Mouse (Mus musculus) CD4-positive naive resting alpha-beta T cell, adult 57 days (primary cell): ENCODE data around the gene Tarbp2. TPM values are rescaled to one million over a fixed set of nuclear protein-coding genes. Genes with fewer than 3 reads are reported as not detected.

Source experiments
- total RNA-seq: library from RNA; stranded (reverse); gene quantifications from one replicate; pipeline ENCODE4 v1.2.4, GENCODE M21; 2023

The Tarbp2 gene
- 58.2 TPM for total RNA-seq

DNA sequence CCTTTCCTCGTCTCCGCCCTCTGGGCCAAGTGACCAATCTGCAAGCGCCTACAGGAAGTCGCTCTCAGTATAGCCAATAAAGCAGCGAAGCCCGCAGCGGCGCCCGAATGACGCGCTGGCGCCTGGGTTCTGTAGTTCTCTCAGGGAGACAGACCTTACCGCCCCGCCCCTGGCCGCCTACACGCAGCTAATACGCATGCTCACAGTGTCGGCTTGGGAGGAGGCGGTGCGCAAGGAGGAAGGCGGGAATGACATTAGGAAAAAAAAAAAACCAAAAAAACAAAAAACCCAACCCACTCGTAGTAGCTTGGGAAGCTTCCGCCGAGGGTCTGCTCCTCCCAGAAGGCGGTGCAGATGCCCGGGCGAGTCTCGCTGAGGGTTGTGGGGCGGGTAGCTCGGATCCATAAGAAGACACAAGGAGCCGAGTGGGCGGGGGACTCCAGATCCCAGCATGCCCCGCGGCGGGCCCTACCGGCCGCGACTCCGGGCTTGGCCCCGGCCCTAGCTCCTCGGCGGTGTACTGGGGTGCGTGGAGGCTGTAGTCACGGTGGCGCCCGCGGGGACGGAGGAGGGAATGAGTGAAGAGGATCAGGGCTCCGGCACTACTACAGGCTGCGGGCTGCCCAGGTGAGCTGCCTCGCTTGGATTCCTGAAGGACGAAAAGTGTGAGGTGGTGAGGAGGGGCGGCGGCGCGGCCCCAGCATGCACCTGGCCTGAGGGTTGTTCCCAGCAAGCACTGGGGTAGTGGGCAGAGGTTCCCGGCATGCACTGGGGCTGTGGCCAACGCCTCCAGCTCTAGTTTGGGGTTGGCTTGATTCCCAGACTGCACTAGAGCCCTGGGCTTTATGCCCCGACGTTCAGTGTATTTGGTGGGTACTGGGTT, at the start of gene Tarbp2:
Gene Tarbp2, plus strand, starts transcription at position 217 of the 883 bp plus-strand sequence.

DNA sequence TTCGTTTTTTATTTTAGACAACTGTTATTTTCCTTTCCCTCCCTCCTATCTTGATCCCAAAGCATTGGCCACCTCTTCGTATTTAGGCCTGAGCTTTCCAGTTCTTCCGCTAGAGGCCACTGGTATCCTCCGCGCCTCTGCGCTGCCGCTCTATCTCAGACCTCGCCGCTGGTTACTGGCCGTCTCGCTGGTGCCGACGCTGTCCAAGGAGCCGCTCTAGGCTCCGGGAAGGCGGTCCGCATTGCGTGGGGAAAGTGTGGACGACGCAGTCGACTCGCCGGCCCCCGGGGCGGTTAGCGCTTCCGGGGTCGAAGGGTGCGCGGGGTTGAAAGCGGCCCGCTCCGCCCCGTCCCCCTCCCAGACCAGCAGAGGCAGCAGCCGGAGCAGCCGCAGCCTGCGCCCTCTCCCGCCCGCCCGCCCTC, 47.8 kb upstream of the Tarbp2 start, which contains the start of gene Pcbp2:
Gene Pcbp2, plus strand, starts transcription at position 357 of the 422 bp plus-strand sequence.

DNA sequence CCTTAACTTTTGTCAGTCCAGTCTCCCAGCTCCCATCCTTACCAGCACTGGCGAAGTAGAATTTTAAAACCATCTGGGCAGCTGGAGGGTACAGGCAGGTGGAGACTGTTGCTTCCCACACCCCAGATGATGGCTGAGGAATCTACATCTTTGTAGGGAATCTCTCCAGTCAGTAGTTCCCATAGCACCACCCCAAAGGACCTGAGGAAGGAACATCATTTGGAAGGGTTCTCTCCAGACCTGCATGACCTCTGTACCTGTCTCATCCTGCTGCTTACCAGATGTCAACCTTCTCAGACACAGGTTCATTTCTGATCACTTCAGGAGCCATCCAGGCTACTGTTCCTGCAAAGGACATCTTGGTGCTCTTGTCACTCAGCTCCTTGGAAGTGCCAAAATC, 14.5 kb upstream of the Tarbp2 start, which contains the start of gene Gm10337:
Gene Gm10337, plus strand, starts transcription at position 276 of the 400 bp plus-strand sequence.

DNA sequence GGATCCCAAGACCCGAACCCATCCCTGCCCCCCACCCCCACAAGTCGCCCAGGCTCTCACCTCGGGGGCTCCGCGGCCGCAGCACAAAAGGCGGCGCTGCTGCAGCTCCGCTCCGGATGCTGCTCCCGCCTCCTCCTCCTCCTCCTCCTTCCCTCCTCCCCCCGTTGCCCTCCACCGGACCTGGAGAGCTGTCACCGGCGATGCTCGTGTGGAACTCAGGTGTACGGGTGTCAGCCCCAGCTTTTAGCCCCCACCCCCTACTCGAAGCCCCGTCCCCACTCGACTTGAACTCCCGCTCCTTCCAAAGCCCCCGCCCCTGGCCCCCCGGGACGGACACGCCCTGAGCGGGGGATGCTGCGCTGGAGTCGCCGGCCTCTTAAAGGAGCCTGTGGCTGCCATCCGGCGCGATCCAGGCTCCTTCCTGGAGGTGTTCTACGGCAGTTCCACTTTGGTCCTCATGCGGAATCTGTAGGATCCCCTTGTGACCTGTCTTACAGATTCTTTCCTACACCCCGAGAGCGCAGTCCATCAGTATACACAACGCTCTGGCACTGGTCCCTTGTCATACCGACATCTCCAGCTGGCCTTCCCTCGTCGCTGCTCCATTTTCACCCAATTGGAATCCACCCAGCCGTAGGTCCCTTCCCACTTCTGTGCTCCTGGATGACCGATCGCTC, 1.1 kb upstream of the Tarbp2 start, which contains the start of gene Map3k12:
Gene Map3k12, minus strand, starts transcription at position 337 of the 677 bp plus-strand sequence.

DNA sequence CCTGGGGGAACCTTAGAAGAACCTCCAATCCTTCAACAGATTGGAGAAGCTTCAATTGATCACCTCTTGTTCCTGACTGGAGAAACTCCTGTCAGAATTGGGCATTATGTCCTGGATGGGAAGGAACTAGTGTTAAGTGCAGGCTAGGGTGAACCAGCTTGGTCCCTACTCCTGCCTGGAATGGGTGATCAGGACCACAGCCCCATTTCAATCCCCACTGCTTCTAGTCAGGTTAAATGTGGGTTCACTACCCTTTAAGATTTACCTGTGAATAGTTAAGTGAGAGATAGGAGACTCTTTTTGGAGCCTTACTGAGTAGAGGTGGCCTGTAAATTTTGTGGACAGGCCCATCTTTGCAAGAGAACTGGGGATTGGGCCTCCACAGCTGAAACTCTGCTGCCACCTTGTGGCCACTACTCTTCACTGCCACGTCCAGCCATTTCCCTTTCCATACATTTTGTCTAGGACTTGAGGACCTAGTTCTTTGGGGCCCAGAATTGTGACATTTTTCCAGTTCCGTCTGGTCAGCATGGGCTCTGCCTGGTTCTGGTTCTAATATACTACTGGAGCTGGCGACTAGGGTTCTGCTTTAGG, 7.0 kb downstream of the Tarbp2 start, which contains the start of gene Npff:
Gene Npff, minus strand, starts transcription at position 51 of the 594 bp plus-strand sequence.

Other genes with a start within 250 kb of the Tarbp2 start
- gene Gm9918, start 247.6 kb upstream of the Tarbp2 start, total RNA-seq = not detected
- 28.6 TPM for gene Mfsd5, start 238.7 kb upstream of the Tarbp2 start, total RNA-seq
- gene Espl1, start 221.9 kb upstream of the Tarbp2 start, total RNA-seq = 0.71 TPM
- gene Pfdn5, start 192.1 kb upstream of the Tarbp2 start, total RNA-seq = 522 TPM
- 78.3 TPM for gene Myg1, start 186.5 kb upstream of the Tarbp2 start, total RNA-seq
- 45.9 TPM for gene Aaas, start 167.4 kb upstream of the Tarbp2 start, total RNA-seq
- gene Sp7, start 151.0 kb upstream of the Tarbp2 start, total RNA-seq = not detected
- 133 TPM for gene Sp1, start 112.0 kb upstream of the Tarbp2 start, total RNA-seq
- gene Amhr2, start 72.8 kb upstream of the Tarbp2 start, total RNA-seq = 0.74 TPM
- 45.7 TPM for gene Prr13, start 59.2 kb upstream of the Tarbp2 start, total RNA-seq
- gene Pcbp2, start 47.7 kb upstream of the Tarbp2 start, total RNA-seq = 825 TPM
- 25.0 TPM for gene Gm10337, start 14.5 kb upstream of the Tarbp2 start, total RNA-seq
- gene Map3k12, start 1.1 kb upstream of the Tarbp2 start, total RNA-seq = 5.8 TPM
- 22.5 TPM for gene Npff, start 6.8 kb downstream of the Tarbp2 start, total RNA-seq
- gene Gm28047, start 106.9 kb downstream of the Tarbp2 start, total RNA-seq = not detected
- 119 TPM for gene Atf7, start 107.3 kb downstream of the Tarbp2 start, total RNA-seq
- 3.5 TPM for gene Atp5g2, start 154.2 kb downstream of the Tarbp2 start, total RNA-seq
- gene Calcoco1, start 204.0 kb downstream of the Tarbp2 start, total RNA-seq = 51.2 TPM